Mouse (Mus musculus) kidney, postnatal 0 days (tissue): ENCODE data around the gene Msl3. TPM values are rescaled to one million over a fixed set of nuclear protein-coding genes. Genes with fewer than 3 reads are reported as not detected.
A peak's percentile ranks its signal among the peaks of the same experiment; 100 is the strongest.
"Not testable (repeated sequence)": the region's sequence is repeated elsewhere in the genome, so short reads cannot be mapped to it uniquely, and the experiment has no call there.

Experiments
- ATAC-seq: fragments of 200-750 bp; cut with Nextera tagmentation; replicated peaks from 2 replicates; pipeline ENCODE4 v1.8.0; 2017; ENCODE audit warnings: low read depth, moderate number of reproducible peaks, moderate TSS enrichment, moderate library complexity; ENCODE audit not compliant: low FRiP score
- DNase-seq: peaks from one replicate; pipeline ENCODE4 v3.0.0-alpha.2; 2016; ENCODE audit warnings: low spot score
- H3K27ac ChIP-seq: fragments of 300-500 bp; sonication (generic); 2 replicates; pipeline ENCODE4 v1.5.1; 2014; ENCODE audit warnings: mild to moderate bottlenecking
- H3K27me3 ChIP-seq: fragments of 300-500 bp; sonication (generic); 2 replicates; pipeline ENCODE4 v1.6.1; 2014; ENCODE audit warnings: low read length, mixed read lengths; ENCODE audit not compliant: insufficient read depth
- H3K36me3 ChIP-seq: fragments of 300-500 bp; sonication (generic); 2 replicates; pipeline ENCODE4 v1.6.1; 2014; ENCODE audit warnings: low read length, mixed read lengths; ENCODE audit not compliant: insufficient read depth
- H3K4me1 ChIP-seq: fragments of 300-500 bp; sonication (generic); replicated peaks from 2 replicates; pipeline ENCODE4 v1.6.1; 2014; ENCODE audit warnings: antibody characterized with exemption, low read length, mixed read lengths; ENCODE audit not compliant: insufficient read depth
- H3K4me2 ChIP-seq: fragments of 300-500 bp; sonication (generic); 2 replicates; pipeline ENCODE4 v1.6.1; 2014; ENCODE audit warnings: mild to moderate bottlenecking, low read length, moderate library complexity, mixed read lengths
- H3K4me3 ChIP-seq: fragments of 300-500 bp; sonication (generic); replicated peaks from 2 replicates; pipeline ENCODE4 v1.5.1; 2014; ENCODE audit warnings: low read depth, low read length
- H3K9ac ChIP-seq: fragments of 300-500 bp; sonication (generic); 2 replicates; pipeline ENCODE4 v1.6.1; 2014; ENCODE audit warnings: low read depth, low read length
- H3K9me3 ChIP-seq: fragments of 300-500 bp; sonication (generic); replicated peaks from 2 replicates; pipeline ENCODE4 v1.6.1; 2016; ENCODE audit warnings: low read length, inconsistent platforms, mixed read lengths
- CTCF ChIP-seq: IDR thresholded peaks from 2 replicates; pipeline ENCODE4 v1.5.1; 2016; ENCODE audit warnings: antibody characterized with exemption, low read depth, mild to moderate bottlenecking, moderate library complexity
- WGBS: fragments of 180-500 bp; shearing (Covaris S2); extraction: QIAGEN DNeasy Blood & Tissue Kit; methylation state at CpG from one replicate; pipeline ENCODE4 v1.1.7; 2014; 5-methylcytosine and 5-hydroxymethylcytosine counted together
- polyA plus RNA-seq: library from polyadenylated mRNA; unstranded; fragments of >200 nt; fragmentation: Nextera tagmentation; extraction: Ambion mirVana; gene quantifications from 2 replicates; pipeline ENCODE4 v1.2.1, GENCODE M21; 2015

Gene Msl3
- polyA plus RNA-seq, 1 experiment from 2014 or later, result 32.6 TPM

GRCm38 (mm10) chrX:168660236-168660635 is 13.5 kb downstream of the Msl3 start:
- H3K27ac ChIP-seq, result no peak overlapping the region
- ATAC-seq (no peak), DNase-seq (peak; percentile 15)
- no peaks in the 10 kb centered on the region for H3K9me3 ChIP-seq
- WGBS, result 60% methylated on average over 4 of the region's 4 CpGs
- no peaks in the 10 kb centered on the region for H3K4me1 ChIP-seq
- no peak overlapping the region for H3K4me2 ChIP-seq
- peak; percentile 31; the same call in 1 of the 2 replicates for TF ChIP-seq CTCF
- H3K9ac ChIP-seq, result no peak overlapping the region
- 0 out of 2 replicates have a peak, but pooled peaks cover 3% of the 10 kb centered on the region for H3K36me3 ChIP-seq
- H3K27me3 ChIP-seq, result no peaks in the 10 kb centered on the region
- H3K4me3 ChIP-seq, result no peak overlapping the region

- DNase-seq, result peak; percentile 67
- WGBS, result 63% methylated on average over 4 of the region's 4 CpGs
- not testable (repeated sequence) for ATAC-seq
Measured at GRCm38 (mm10) chrX:168659803-168660202, 13.9 kb downstream of the Msl3 start.

GRCm38 (mm10) chrX:168659275-168659674 is 14.4 kb downstream of the Msl3 start:
- Histone ChIP-seq H3K9ac (no peak overlapping the region), H3K27me3 (no peaks in the 10 kb centered on the region), H3K4me1 (no peaks in the 10 kb centered on the region), H3K27ac (no peak overlapping the region), H3K36me3 (0 out of 2 replicates have a peak, but pooled peaks cover 3% of the 10 kb centered on the region), H3K4me2 (no peak overlapping the region), H3K9me3 (no peaks in the 10 kb centered on the region), H3K4me3 (no peak overlapping the region)
- no peak for TF ChIP-seq CTCF
- 87% methylated on average over 3 of the region's 3 CpGs for WGBS
- DNase-seq (no peak), ATAC-seq (no peak)

More at GRCm38 (mm10) chrX:168659803-168660202, 13.9 kb downstream of the Msl3 start:
- not testable (repeated sequence) for H3K27me3 ChIP-seq, H3K36me3 ChIP-seq, H3K4me2 ChIP-seq, H3K9ac ChIP-seq, H3K4me3 ChIP-seq, H3K27ac ChIP-seq, H3K9me3 ChIP-seq, H3K4me1 ChIP-seq
- peak; percentile 66 for TF ChIP-seq CTCF

GRCm38 (mm10) chrX:168657795-168658194 is 15.9 kb downstream of the Msl3 start:
- H3K4me3 ChIP-seq, result no peak overlapping the region
- no peaks in the 10 kb centered on the region for H3K4me1 ChIP-seq
- H3K4me2 ChIP-seq, result no peak overlapping the region
- DNase-seq (no peak), ATAC-seq (no peak)
- H3K36me3 ChIP-seq, result 0 out of 2 replicates have a peak, but pooled peaks cover 3% of the 10 kb centered on the region
- H3K9ac ChIP-seq, result no peak overlapping the region
- H3K9me3 ChIP-seq, result no peaks in the 10 kb centered on the region
- no peak overlapping the region for H3K27ac ChIP-seq
- TF ChIP-seq CTCF, result no peak
- no peaks in the 10 kb centered on the region for H3K27me3 ChIP-seq
- WGBS, result 88% methylated on average over 1 of the region's 1 CpGs

- TF ChIP-seq CTCF, result no peak
- ATAC-seq, result no peak
- no peaks in the 10 kb centered on the region for H3K27me3 ChIP-seq
- no peak overlapping the region for H3K4me3 ChIP-seq
- H3K36me3 ChIP-seq, result no peaks in the 10 kb centered on the region
- DNase-seq, result no peak
- H3K27ac ChIP-seq, result no peak overlapping the region
- H3K4me1 ChIP-seq, result no peaks in the 10 kb centered on the region
- WGBS, result 42% methylated on average over 2 of the region's 2 CpGs
- H3K9ac ChIP-seq, result no peak overlapping the region
- no peaks in the 10 kb centered on the region for H3K9me3 ChIP-seq
- no peak overlapping the region for H3K4me2 ChIP-seq
Measured at GRCm38 (mm10) chrX:168649336-168649735, 24.4 kb downstream of the Msl3 start.

GRCm38 (mm10) chrX:168647746-168648145 is 26.0 kb downstream of the Msl3 start:
- Histone ChIP-seq H3K9me3 (no peaks in the 10 kb centered on the region), H3K27ac (no peak overlapping the region), H3K9ac (no peak overlapping the region), H3K27me3 (no peaks in the 10 kb centered on the region), H3K4me3 (no peak overlapping the region), H3K36me3 (no peaks in the 10 kb centered on the region), H3K4me2 (no peak overlapping the region), H3K4me1 (no peaks in the 10 kb centered on the region)
- TF ChIP-seq CTCF, result no peak
- 53% methylated on average over 3 of the region's 3 CpGs for WGBS
- ATAC-seq (no peak), DNase-seq (no peak)

GRCm38 (mm10) chrX:168643451-168643850 is 30.2 kb downstream of the Msl3 start:
- no peak overlapping the region for H3K9ac ChIP-seq
- no peak overlapping the region for H3K4me3 ChIP-seq

More at GRCm38 (mm10) chrX:168643451-168643850, 30.2 kb downstream of the Msl3 start:
- Histone ChIP-seq H3K27me3 (no peaks in the 10 kb centered on the region), H3K36me3 (no peaks in the 10 kb centered on the region), H3K4me2 (no peak overlapping the region), H3K9me3 (no peaks in the 10 kb centered on the region), H3K27ac (no peak overlapping the region), H3K4me1 (no peaks in the 10 kb centered on the region)
- ATAC-seq, result no peak
- DNase-seq, result no peak
- 81% methylated on average over 1 of the region's 1 CpGs for WGBS
- TF ChIP-seq CTCF, result no peak
